Mouse (Mus musculus): Measurements from ENCODE around the gene Smap1. TPM values are rescaled to one million over a fixed set of nuclear protein-coding genes. Genes with fewer than 3 reads are reported as not detected.

The Smap1 gene
- polyA plus RNA-seq, 1 experiment from 2014 or later = 38.0 TPM

GRCm38 (mm10) chr1:23821615-23822014 is 100.5 kb downstream of the Smap1 start:
- Histone ChIP-seq H3K9ac (no peak overlapping the region), H3K4me3 (no peak overlapping the region), H3K36me3 (no peaks in the 10 kb centered on the region), H3K27me3 (no peaks in the 10 kb centered on the region), H3K4me2 (no peak overlapping the region), H3K27ac (no peak overlapping the region), H3K9me3 (no peaks in the 10 kb centered on the region), H3K4me1 (no peaks in the 10 kb centered on the region)
- 42% methylated on average over 5 of the region's 5 CpGs for WGBS
- ATAC-seq (ENCODE audit: insufficient number of reproducible peaks, insufficient read depth, low FRiP score, low TSS enrichment, low read depth) = no peak

DNA sequence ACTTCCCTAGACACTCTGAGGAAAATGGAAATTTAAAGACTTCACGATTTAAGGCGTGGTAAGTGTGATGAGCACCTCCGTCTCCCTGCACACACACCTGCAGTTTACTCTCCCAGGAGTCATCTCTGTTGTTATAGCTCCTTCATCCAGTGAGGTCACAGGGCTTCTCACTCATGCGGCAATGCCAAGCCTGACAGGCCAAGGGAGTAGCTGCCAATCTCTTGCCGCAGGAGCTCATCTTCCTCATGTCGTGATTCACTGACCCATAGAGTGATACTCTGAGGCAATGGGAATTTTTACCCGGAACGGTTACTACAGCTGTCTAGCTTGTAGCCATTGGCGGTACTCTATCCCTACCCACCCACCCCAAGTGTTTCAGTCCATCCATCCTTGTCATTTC is 123.8 kb downstream of the Smap1 start:
- H3K4me2 ChIP-seq = no peak overlapping the region
- H3K9me3 ChIP-seq = no peaks in the 10 kb centered on the region
- no peaks in the 10 kb centered on the region for H3K36me3 ChIP-seq
- H3K27me3 ChIP-seq = peaks cover under 1% of the 10 kb centered on the region; the same call in 1 of the 2 replicates
- H3K9ac ChIP-seq = no peak overlapping the region
- no peak for ATAC-seq (ENCODE audit: insufficient number of reproducible peaks, insufficient read depth, low FRiP score, low TSS enrichment, low read depth)
- 87% methylated on average over 9 of the region's 9 CpGs for WGBS
- no peak overlapping the region for H3K4me3 ChIP-seq
- no peak overlapping the region for H3K27ac ChIP-seq
- no peaks in the 10 kb centered on the region for H3K4me1 ChIP-seq

Other genes with a start within 250 kb of the Smap1 start
- 0.67 and 1.3 TPM in 2 replicates for gene B3gat2, start 160.6 kb downstream of the Smap1 start, polyA plus RNA-seq (2015; fragmentation: Nextera tagmentation; extraction: Ambion mirVana)
- 87.3 and 93.1 TPM in 2 replicates for gene Sdhaf4, start 83.3 kb upstream of the Smap1 start, polyA plus RNA-seq (2015; fragmentation: Nextera tagmentation; extraction: Ambion mirVana)
- gene Fam135a, start 178.0 kb upstream of the Smap1 start, polyA plus RNA-seq (2015; fragmentation: Nextera tagmentation; extraction: Ambion mirVana) = 40.7 and 45.1 TPM in 2 replicates

Data from embryonic facial prominence, embryonic 13.5 days (tissue).